Mouse (Mus musculus): Measurements from ENCODE around the gene Mien1.

Gene Mien1

DNA sequence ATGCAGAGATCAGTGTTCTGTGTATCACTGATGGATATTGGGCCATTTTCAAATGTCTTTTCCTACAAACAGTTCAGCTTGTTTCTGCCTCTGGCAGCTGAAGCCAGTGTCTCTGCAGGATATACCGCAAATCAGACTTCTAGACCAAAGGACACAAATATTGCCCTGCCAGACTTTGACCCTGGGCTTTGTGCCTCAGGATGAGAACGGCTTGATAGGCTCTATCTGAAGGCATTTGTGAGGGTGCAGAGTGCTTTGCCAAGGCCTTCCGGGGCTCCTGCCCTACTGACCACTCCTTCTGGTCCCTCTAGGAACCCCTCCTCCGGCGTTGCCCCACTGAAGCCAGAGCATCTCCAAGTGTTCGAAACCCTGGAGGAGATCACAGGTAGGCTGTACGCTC is 12.2 kb downstream of the Mien1 start:
- DNase-seq (ENCODE audit: low spot score), result no peak

DNA sequence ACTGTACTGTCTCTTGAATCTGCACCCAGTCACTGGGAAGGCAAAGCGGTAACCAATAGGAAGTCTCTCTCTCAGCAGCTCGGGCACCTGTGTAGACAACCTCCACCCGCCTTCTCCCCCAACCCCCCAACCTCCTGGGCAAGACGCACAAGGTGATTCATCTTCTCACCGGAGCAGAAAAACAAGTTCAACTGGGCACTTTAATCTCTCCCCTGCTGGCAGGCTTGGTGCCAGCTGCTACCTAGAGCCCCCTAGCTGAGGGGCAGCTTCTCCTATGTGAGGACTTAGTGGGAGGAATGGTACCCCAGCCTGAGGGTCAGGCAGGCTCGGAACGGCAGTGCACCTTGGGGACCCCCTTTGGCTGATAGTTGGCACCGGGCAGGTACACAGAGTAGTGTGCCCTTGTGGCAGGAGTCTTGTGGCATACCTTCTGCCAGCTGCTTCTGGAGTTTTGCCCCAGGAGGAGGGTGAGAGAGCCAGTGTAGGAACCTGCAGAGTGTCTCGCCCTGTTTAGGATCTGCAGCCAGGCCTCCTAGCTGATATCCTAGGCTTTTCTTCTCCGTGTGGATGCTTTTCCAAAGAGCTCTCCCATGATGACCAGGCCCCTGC is 19.7 kb downstream of the Mien1 start:
- DNase-seq (ENCODE audit: low spot score), result no peak

DNA sequence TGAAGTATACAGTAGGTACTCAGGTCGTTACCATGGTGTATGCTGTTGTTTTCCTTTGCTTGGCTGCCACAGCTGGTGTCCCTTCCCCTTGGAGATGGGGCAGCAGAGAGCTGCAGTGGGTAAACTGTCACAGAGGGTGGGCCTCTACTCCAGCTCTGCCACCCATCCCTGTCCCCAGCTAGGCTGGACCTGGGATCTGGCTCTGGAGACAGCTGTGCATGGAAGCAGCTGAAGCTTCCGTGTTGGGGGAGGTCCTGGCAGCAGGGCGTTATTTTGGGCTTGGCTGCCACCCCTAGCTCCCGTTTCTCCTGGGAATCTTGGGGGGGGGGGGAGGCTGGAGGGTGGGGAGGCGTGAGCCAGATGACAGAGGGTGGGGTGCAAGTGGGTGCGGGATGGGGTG is 20.5 kb downstream of the Mien1 start:
- no peak for DNase-seq (ENCODE audit: low spot score)

DNA sequence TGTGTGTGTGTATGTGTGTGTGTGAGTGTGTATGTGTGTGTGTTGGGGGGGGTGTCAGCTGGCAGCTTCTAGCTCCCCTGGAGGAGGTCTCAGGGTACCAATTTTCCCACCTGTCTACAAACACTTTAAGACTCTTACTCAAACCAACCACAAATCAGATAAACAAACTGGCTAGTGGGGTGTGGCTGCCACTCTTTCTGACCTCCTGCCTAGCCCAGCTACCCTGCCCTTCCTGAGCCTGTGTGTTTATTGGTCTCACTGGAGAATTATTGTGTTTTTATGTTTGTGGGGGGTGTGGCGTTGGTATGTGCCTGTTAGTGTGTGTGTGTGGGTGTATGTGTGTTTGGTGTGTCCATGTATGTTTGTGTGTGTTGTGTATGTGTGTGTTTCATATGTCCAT is 21.7 kb downstream of the Mien1 start:
- DNase-seq (ENCODE audit: low spot score), result no peak

DNA sequence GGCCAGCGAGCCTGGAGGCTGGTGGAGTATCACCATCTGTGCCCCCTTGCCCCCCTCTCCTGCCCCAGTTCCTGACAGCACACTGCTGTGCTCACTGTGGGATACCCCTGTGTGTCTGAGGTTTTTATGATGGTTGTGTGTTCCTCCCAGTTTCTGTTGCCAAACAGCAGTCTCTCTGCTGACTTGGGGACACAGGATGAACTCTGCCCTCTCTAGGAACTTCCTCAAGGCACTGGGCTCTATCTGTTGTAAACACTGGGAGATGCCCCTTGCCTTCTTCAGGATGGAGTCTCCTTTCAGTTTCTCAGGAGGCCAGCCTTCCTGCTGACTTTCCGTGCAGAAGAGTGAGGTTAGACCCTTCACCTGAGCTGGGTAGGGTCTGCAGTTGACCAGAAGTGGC is 24.6 kb downstream of the Mien1 start:
- DNase-seq (ENCODE audit: low spot score), result no peak

DNA sequence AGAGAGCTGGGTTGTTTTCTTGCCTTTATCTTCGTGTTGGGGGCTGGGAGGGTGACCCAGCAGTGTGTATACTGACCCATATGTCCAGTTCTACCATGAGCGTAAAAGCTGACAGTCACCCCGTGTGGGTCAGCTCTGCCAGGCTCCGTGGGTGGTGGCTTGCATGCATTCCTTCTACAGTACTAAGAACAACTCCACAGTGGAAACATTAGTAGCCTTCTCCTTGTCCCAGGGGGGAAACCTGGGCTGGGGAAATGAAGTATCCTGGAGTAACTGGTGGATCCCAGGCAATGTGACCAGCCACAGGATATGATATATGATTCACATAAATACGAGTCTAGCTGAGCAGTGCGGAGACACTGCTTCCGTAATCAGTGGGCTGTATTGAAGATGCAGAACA is 25.1 kb downstream of the Mien1 start:
- no peak for DNase-seq (ENCODE audit: low spot score)

DNA sequence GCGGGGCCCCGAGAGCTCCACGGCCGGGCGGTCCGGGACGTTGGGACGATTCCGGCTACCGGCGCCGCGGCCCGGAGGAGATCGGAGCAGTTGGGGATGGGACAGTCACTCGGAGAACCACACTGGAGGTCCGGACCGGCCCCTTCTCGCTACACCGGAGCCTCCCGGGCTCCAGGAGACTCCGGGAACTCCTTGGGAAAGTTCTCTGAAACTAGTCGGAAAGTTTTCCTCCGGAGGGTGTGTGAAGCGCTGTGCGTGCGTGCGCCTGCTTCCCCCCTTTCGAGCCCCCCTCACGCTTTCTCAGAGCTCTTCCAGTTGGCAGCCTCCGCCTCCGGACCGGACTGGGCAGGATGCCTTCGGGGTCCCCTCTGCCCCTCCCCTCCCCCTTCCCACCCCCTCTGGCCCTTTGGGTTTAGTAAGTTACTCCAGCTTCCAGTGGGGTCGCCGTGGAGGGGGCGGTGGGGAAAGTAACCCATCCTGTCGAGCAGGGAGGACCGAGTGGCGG is 25.9 kb downstream of the Mien1 start:
- DNase-seq (ENCODE audit: low spot score), result no peak

DNA sequence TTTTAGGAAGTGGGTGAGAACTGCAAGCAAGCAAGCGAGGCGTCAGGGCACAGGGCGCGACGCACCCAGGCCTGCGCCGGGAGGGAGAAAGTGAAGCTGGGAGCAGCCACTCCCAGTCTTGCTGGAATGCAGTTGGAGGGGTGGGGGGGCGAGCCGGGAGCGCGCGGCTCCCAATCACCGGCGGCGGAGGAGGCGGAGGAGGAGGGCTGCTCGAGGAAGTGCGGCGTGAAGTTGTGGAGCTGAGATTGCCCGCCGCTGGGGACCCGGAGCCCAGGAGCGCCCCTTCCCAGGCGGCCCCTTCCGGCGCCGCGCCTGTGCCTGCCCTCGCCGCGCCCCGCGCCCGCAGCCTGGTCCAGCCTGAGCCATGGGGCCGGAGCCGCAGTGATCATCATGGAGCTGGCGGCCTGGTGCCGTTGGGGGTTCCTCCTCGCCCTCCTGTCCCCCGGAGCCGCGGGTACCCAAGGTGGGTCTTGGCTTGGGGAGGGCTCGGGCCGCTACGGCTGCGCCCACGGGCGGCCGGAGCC is 26.5 kb downstream of the Mien1 start, which contains the start of gene Erbb2:
TSS of gene Erbb2 (plus strand) at position 198 of the 524 bp plus-strand sequence.
- no peak for DNase-seq (ENCODE audit: low spot score)

DNA sequence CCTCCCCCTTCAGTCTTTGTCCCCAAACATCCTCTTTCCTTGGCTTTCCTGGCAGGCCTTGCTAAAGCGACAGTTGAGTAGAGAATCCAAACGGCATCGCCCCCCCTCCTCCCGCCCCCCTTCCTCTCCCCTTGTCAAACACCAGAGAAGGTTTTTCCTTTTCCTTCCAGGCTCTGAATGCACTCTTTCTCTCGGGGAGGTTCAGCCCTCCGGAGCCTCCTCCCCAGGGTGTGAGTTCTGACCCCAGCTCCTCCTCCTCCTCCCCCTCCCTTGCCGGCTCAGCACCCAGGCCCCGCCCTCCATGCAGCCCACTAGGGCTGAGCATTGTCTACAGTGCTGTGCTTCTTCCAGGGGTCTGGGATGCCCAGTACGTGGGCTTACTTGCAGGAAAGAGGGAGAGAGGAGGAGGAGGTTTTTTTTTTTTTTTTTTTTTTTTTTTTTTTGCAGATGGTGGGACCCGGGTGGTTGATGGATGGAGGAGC is 29.4 kb downstream of the Mien1 start:
- DNase-seq (ENCODE audit: low spot score), result no peak

DNA sequence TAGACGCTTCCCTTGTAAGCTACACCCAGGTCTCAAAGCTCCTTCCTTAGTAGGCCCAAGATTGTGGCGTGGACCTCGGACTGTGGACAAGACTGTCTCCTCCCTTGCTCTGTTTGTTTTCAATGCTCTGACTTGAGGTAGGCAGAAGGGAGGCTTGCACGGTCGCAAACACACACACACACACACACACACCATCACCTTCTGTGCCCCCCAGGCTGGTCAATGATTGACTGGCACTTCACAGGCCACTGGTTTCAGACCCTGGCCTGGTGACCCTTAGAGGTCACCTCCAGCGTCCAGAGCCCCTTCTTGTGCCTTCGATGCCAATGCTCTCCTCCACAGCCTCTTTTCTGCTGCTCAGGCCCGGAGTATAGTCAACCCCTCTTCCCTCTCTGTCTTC is 29.9 kb downstream of the Mien1 start:
- no peak for DNase-seq (ENCODE audit: low spot score)

DNA sequence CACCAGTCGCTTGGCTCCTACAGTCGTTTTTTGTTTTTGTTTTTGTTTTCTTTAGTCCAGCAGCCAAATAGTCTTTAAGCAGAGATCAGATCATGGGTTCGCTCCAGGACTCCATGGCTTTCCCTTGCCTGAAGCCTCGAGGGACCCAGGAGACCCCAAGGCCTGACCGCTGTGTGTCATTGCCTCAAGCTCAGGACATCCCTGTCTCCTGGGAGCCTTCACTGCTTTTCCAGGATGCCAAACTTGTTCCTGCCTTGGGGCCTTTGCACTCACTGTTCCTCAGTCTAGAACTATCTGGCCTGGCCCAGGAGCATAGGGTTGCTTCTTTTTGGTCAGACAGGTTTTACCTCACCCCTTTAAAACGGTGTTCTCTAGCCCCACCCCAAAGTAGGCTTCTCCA is 32.2 kb downstream of the Mien1 start:
- DNase-seq (ENCODE audit: low spot score), result no peak

DNA sequence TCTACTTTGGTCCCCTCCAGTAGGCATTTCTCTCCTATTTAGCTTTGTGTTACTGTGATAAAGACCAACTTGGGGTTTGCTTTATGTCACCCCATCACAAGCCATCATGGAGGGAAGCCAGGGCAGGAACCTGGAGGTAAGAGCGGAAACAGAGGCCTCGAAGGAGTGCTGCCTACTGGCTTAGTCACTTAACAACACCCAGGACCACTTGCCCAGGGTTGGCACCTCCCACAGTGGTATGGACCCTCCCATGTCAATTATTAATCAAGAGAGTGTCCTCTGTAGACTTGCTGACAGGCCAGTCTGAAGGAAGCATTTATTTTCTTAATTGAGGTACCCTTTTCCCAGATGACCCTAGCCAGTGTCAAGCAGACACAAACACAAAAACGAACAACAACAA is 38.0 kb downstream of the Mien1 start:
- DNase-seq (ENCODE audit: low spot score), result no peak

DNA sequence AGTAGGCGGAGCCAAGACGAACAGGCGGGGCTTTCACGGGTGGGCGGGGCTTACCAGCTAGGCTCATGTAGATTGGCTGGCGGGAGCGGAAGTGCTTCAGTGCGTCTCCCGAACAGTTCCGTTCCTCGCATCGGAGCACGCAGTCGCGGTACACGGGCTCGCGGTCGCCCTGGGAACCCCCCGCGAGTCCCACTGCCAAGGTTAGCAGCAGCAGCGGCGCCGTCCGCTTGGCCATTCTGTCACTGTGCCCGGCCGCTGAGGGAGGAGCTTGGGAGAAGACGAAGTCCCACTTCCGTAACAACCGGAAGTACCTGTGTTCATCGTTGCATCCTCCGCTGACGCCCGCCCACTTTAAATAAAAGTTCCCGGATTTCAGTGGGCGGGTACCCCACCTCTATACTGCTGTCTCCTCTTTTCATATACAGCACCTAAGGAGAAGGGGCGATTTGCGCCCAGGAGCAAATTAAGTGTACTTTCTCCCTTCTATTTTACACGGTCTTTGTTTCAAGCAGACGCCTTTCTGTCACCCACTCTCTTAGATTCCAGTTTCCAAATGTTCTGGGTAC is 38.5 kb downstream of the Mien1 start, which contains the start of gene Pgap3:
TSS of gene Pgap3 (minus strand) at position 330 of the 566 bp plus-strand sequence.
- DNase-seq (ENCODE audit: low spot score), result peak; percentile 82

DNA sequence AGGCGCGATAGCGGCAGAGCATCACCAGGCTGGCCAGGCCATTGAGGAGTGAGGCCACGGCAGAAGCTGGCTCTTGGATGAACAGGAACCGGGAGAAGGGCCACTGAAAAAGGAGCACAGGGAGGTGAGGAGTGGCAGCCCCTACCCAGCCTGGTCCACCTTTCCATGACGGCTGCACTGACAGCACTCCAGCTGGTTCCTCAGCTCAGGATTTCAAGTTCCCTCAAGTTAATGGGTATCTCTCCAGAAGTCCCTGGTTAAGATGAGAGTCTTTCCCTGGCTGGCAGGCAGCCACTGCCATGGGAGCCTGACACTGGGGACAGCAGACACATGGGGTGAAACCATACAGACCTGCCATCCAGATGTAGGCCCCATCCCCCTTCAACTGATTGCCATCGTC is 40.8 kb downstream of the Mien1 start:
- DNase-seq (ENCODE audit: low spot score), result no peak

DNA sequence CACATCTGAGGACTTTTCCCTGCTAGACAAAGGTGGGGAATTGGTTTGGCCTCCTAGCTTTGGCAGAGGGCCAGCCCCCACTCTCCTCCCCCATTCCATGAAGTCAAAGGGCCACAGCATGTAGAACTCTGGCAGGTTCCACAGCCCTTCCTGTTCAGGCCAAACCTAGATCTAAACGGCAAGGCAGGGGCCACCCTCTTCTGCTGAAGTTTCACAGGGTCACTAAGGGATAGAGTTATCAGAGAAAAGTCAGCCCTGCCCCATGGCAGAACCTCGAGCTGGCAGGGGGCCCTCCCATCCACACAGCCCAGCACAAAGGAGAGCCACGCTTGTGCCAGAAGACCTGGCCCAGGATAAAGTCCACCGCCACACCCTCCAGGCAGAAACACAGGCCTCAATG is 43.8 kb downstream of the Mien1 start:
- DNase-seq (ENCODE audit: low spot score), result no peak

DNA sequence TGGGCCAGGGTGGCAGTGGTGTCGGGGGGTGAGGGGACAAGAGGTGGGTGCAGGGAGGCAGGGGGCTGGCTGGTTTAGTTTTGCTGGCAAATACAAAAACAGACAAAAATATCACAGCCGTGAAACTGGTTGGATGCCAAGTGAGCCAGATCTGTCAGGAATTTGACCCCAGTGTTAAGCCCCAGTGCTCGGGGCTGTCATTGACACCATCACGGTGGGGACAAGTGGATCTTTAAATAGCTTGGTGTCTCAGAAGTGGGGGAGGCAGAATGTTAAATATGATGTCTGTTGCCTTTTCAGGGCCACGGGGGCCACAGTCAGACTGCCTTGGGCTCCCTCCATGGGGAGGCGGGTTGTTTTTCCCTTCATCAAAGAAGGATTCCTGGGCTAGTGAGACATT is 44.5 kb downstream of the Mien1 start:
- DNase-seq (ENCODE audit: low spot score), result no peak

DNA sequence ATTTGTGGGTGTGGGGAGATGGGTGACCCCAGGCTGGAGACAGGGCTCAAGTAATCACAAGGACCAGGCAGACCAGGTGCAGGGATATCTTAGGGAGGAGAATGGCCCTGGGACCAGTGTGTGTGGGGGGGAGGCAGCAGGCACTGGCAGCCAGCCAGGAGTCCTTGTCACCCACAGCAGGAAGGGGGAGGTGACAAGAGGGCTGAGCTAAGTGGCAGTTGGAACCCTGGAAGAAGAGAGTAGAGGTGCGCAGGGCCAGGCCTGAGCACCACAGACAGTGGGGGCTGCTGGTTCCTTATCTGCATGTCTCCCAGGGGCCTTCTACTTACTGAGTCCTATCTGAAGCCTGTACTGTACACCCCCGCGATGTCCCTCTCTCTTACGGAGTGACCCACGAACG is 45.5 kb downstream of the Mien1 start:
- no peak for DNase-seq (ENCODE audit: low spot score)

DNA sequence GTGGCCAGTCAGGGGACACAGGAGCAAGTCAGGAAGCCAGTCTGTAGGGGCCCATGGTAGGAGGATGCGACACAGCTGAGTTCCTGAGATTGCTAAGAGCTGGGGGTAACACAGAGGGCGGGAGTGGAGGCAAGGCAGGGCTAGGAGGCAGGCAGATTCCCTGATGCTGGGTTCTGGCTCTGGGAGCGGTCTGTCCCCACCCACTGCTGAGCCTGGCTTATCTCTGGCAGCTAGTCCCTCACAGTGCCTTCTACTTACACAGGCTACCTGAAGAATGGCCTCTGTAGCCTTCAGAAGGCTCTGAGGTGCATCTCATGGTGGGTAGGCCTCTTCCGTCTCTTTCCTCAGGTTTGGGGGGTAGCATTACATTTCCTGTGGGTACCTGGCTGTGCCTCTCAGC is 46.1 kb downstream of the Mien1 start:
- DNase-seq (ENCODE audit: low spot score), result no peak

DNA sequence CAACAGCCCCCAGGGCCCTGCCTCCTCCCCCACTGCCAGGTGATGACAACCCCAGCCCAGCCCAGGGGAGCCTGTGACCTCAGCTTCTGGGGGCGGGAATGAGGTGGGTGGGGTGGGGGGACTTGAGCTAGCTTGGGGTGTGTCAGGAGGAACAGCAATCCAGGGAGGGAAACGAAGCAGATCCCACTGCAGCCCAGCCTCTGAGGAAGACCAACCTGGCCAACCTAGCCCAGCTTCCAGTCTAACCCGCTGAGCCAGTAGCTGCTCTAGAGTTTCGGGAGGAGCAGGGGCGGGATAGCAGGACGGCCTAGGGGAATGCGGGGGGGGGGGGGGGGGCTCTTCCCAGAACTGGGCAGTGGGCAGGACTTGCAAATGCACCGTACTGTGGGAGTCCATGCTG is 46.8 kb downstream of the Mien1 start:
- DNase-seq (ENCODE audit: low spot score), result no peak

DNA sequence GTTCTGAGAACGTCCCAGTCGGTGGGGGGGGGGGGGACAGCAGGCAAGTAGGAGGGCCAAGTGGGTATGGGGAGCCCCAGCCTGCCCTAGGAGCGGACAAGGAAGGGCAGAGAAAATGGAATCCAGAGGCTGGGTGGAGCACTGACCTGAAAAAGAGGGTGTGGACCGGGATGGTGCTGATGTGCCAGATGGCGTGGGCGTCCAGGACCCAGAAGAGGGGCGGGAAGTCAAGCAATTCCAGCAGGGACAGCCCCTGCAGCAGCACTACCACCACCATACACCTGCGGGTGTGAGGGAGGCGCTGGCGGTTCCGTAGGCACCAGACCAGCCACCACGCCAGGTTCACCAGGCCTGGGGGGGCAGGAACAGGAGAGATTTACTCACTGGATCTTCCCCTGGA is 48.6 kb downstream of the Mien1 start:
- DNase-seq (ENCODE audit: low spot score), result no peak

DNA sequence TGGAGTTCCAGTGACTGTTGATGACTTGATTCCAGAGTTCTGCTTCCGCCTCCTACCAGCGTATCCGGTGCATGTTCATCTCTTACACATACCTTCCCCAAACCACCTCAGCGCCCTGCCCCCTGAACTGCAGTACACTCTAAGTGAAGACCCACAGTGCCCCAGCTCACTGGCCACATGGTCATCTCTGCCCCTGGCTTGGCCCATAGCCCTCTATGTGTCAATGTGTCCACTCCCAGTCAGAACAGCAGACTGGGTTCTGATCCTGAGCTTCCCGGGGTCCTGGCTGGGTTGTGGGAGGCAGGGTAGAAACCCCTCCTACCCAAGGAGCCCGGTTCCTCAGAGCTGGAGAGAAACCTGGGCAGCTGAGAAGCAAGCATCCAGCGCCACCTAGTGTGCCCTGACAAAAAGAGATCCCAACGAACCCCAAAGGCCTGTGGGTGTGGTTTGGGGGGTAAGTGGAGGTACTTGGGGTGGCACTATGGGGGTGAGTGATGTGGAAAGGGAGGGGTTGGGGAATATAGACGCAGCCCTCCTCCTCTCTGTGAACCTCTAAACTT is 49.5 kb downstream of the Mien1 start:
- DNase-seq (ENCODE audit: low spot score), result peak; percentile 61

DNA sequence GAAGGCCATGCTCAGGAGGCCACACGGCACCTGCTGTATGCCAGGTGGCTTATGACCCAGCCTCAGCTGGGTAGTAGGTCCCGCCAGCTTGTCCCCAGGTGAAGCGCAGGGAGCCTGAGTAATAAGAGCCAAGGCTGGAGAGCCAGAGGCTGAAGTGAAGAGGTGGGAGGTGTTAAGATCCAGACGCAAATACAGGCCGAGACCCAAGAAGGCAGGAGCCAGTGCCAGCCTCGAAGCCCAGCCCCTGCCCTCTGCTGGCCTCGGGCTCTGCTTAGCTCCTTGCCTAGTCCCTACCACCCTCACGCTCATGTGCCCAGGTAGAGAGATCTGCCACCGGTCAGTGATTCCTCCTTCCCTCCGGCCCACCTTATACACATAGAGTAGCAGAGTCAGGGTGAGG is 50.5 kb downstream of the Mien1 start:
- no peak for DNase-seq (ENCODE audit: low spot score)
